Mouse (Mus musculus) CH12.LX (cell line): ENCODE measurements around the gene Rgs14. TPM values are rescaled to one million over a fixed set of nuclear protein-coding genes. Genes with fewer than 3 reads are reported as not detected.

Experiments
- DNase-seq: peaks from one replicate; pipeline ENCODE4 v3.0.0-alpha.2; 2013; ENCODE audit errors: extremely low read depth
- H3K27ac ChIP-seq: 2 replicates; pipeline ENCODE4 v1.5.1; 2012; ENCODE audit warnings: low read depth, mild to moderate bottlenecking, control low read depth, moderate library complexity; ENCODE audit not compliant: insufficient read depth
- H3K27me3 ChIP-seq: replicated peaks from 2 replicates; pipeline ENCODE3; 2012; ENCODE audit warnings: inconsistent platforms
- H3K36me3 ChIP-seq, 2 experiments: replicated peaks in 1 of 2; 2 replicates each; pipeline versions ENCODE3 to v1.6.1; 2012; ENCODE audit warnings: inconsistent platforms in 1 of 2, low read length in 1 of 2, mild to moderate bottlenecking in 1 of 2, mixed read lengths in 1 of 2, moderate library complexity in 1 of 2; ENCODE audit not compliant: control insufficient read depth in 1 of 2, insufficient read depth in 1 of 2
- H3K4me1 ChIP-seq, 2 experiments: 2 replicates each; pipeline ENCODE4 v1.6.1; 2012; ENCODE audit warnings: inconsistent platforms in 1 of 2, moderate library complexity in 1 of 2; ENCODE audit not compliant: insufficient read depth in 2 of 2, control insufficient read depth in 1 of 2
- H3K4me2 ChIP-seq: 2 replicates; pipeline ENCODE4 v1.6.1; 2012; ENCODE audit warnings: low read depth, mild to moderate bottlenecking, control low read depth; ENCODE audit not compliant: poor library complexity, insufficient read depth, severe bottlenecking
- H3K4me3 ChIP-seq, 3 experiments: fragments of 150-350 bp in 1 of 3; sonication (generic) in 1 of 3; replicated peaks in 1 of 3; 2 replicates each; pipeline versions ENCODE3 to v1.5.1; 2011 to 2012; ENCODE audit warnings: low read depth in 2 of 3, low read length in 2 of 3, mild to moderate bottlenecking in 2 of 3, moderate library complexity in 2 of 3, control low read depth in 1 of 3, improper control_type of control experiment in 1 of 3, inconsistent platforms in 1 of 3, mixed read lengths in 1 of 3; ENCODE audit not compliant: poor library complexity in 1 of 3
- H3K79me2 ChIP-seq: replicated peaks from 2 replicates; pipeline ENCODE4 v1.6.1; 2012; ENCODE audit warnings: mild to moderate bottlenecking, moderate library complexity; ENCODE audit not compliant: control insufficient read depth, poor library complexity, insufficient read depth, severe bottlenecking; ENCODE audit errors: extremely low read depth
- H3K9ac ChIP-seq: 2 replicates; pipeline ENCODE4 v1.6.1; 2012; ENCODE audit warnings: low read depth, mild to moderate bottlenecking, control low read depth, moderate library complexity; ENCODE audit not compliant: insufficient read depth
- H3K9me3 ChIP-seq: replicated peaks from 2 replicates; pipeline ENCODE3; 2012; ENCODE audit warnings: low read length, inconsistent platforms, mixed read lengths
- CHD2 ChIP-seq: IDR thresholded peaks from 2 replicates; pipeline ENCODE4 v1.6.1; 2011; ENCODE audit warnings: low read length, improper control_type of control experiment
- CTCF ChIP-seq, 2 experiments: IDR thresholded peaks in 1 of 2; conservative IDR thresholded peaks in 1 of 2; 2 replicates each; pipeline ENCODE4 v1.5.1; 2011 to 2012; ENCODE audit warnings: low read depth in 2 of 2, low read length in 2 of 2, improper control_type of control experiment in 1 of 2, inconsistent platforms in 1 of 2, mild to moderate bottlenecking in 1 of 2, moderate library complexity in 1 of 2
- E2F4 ChIP-seq: IDR thresholded peaks from 2 replicates; pipeline ENCODE4 v1.6.1; 2011; ENCODE audit warnings: low read depth, low read length, improper control_type of control experiment; ENCODE audit not compliant: insufficient replicate concordance
- ELF1 ChIP-seq: IDR thresholded peaks from 2 replicates; pipeline ENCODE4 v1.6.1; 2014; ENCODE audit warnings: low read depth, mild to moderate bottlenecking, inconsistent platforms, low read length, improper control_type of control experiment
- ETS1 ChIP-seq: conservative IDR thresholded peaks from 2 replicates; pipeline ENCODE4 v1.6.1; 2012; ENCODE audit warnings: low read depth, mild to moderate bottlenecking, inconsistent platforms, low read length, improper control_type of control experiment, moderate library complexity
- GABPA ChIP-seq: IDR thresholded peaks from 2 replicates; pipeline ENCODE4 v1.6.1; 2012; ENCODE audit warnings: low read depth, low read length, improper control_type of control experiment, inconsistent platforms; ENCODE audit not compliant: insufficient replicate concordance
- HCFC1 ChIP-seq: IDR thresholded peaks from 2 replicates; pipeline ENCODE4 v1.6.1; 2012; ENCODE audit warnings: low read depth, mild to moderate bottlenecking, inconsistent platforms, low read length, improper control_type of control experiment
- IRF4 ChIP-seq: IDR thresholded peaks from 2 replicates; pipeline ENCODE4 v1.6.1; 2014; ENCODE audit warnings: low read depth, mild to moderate bottlenecking, inconsistent platforms, low read length, improper control_type of control experiment
- JUN ChIP-seq: IDR thresholded peaks from 2 replicates; pipeline ENCODE4 v1.6.1; 2011; ENCODE audit warnings: low read depth, mild to moderate bottlenecking, low read length, improper control_type of control experiment, moderate library complexity; ENCODE audit not compliant: insufficient read depth
- JUND ChIP-seq: conservative IDR thresholded peaks from 2 replicates; pipeline ENCODE4 v1.6.1; 2011; ENCODE audit warnings: low read depth, low read length, improper control_type of control experiment
- KAT2A ChIP-seq: IDR thresholded peaks from 2 replicates; pipeline ENCODE4 v1.6.1; 2012; ENCODE audit warnings: low read length, improper control_type of control experiment, inconsistent platforms; ENCODE audit not compliant: insufficient replicate concordance
- MAFK ChIP-seq: IDR thresholded peaks from 2 replicates; pipeline ENCODE4 v1.6.1; 2011; ENCODE audit warnings: low read length, improper control_type of control experiment; ENCODE audit not compliant: insufficient replicate concordance
- MAX ChIP-seq: IDR thresholded peaks from 2 replicates; pipeline ENCODE4 v1.6.1; 2011; ENCODE audit warnings: low read length, improper control_type of control experiment
- MAZ ChIP-seq: IDR thresholded peaks from 2 replicates; pipeline ENCODE4 v1.6.1; 2012; ENCODE audit warnings: low read depth, mild to moderate bottlenecking, inconsistent platforms, low read length, improper control_type of control experiment, moderate library complexity
- MEF2A ChIP-seq: IDR thresholded peaks from 2 replicates; pipeline ENCODE4 v1.6.1; 2014; ENCODE audit warnings: low read depth, mild to moderate bottlenecking, inconsistent platforms, low read length, improper control_type of control experiment, borderline replicate concordance
- MXI1 ChIP-seq: IDR thresholded peaks from 2 replicates; pipeline ENCODE4 v1.6.1; 2011; ENCODE audit warnings: mild to moderate bottlenecking, low read depth, low read length, improper control_type of control experiment
- NELFE ChIP-seq: IDR thresholded peaks from 2 replicates; pipeline ENCODE4 v1.6.1; 2011; ENCODE audit warnings: low read depth, low read length, improper control_type of control experiment
- NRF1 ChIP-seq: IDR thresholded peaks from 2 replicates; pipeline ENCODE4 v1.6.1; 2014; ENCODE audit warnings: low read depth, mild to moderate bottlenecking, inconsistent platforms, low read length, improper control_type of control experiment, moderate library complexity
- PAX5 ChIP-seq: IDR thresholded peaks from 2 replicates; pipeline ENCODE4 v1.6.1; 2012; ENCODE audit warnings: low read length, inconsistent platforms, mixed read lengths
- POLR2A ChIP-seq: IDR thresholded peaks from 2 replicates; pipeline ENCODE4 v1.6.1; 2011; ENCODE audit warnings: low read depth, mild to moderate bottlenecking, improper control_type of control experiment, low read length
- RAD21 ChIP-seq: IDR thresholded peaks from 2 replicates; pipeline ENCODE4 v1.6.1; 2011; ENCODE audit warnings: low read depth, mild to moderate bottlenecking, low read length, improper control_type of control experiment, moderate library complexity
- RCOR1 ChIP-seq: conservative IDR thresholded peaks from 2 replicates; pipeline ENCODE4 v1.6.1; 2012; ENCODE audit warnings: low read depth, mild to moderate bottlenecking, inconsistent platforms, low read length, improper control_type of control experiment
- SIN3A ChIP-seq: IDR thresholded peaks from 2 replicates; pipeline ENCODE4 v1.6.1; 2012; ENCODE audit warnings: low read length, improper control_type of control experiment, inconsistent platforms
- SMC3 ChIP-seq: IDR thresholded peaks from 2 replicates; pipeline ENCODE4 v1.6.1; 2011; ENCODE audit warnings: low read depth, low read length, improper control_type of control experiment
- TBP ChIP-seq: conservative IDR thresholded peaks from 2 replicates; pipeline ENCODE4 v1.6.1; 2011; ENCODE audit warnings: low read depth, low read length, improper control_type of control experiment
- TCF12 ChIP-seq: IDR thresholded peaks from 2 replicates; pipeline ENCODE4 v1.6.1; 2014; ENCODE audit warnings: low read depth, mild to moderate bottlenecking, inconsistent platforms, low read length, improper control_type of control experiment
- UBTF ChIP-seq: IDR thresholded peaks from 2 replicates; pipeline ENCODE4 v1.6.1; 2012; ENCODE audit warnings: low read depth, mild to moderate bottlenecking, inconsistent platforms, low read length, improper control_type of control experiment, moderate library complexity
- USF2 ChIP-seq: conservative IDR thresholded peaks from 2 replicates; pipeline ENCODE4 v1.6.1; 2011; ENCODE audit warnings: low read depth, low read length, improper control_type of control experiment
- ZC3H11A ChIP-seq: IDR thresholded peaks from 2 replicates; pipeline ENCODE4 v1.6.1; 2012; ENCODE audit warnings: low read depth, mild to moderate bottlenecking, inconsistent platforms, low read length, improper control_type of control experiment
- ZKSCAN1 ChIP-seq: IDR thresholded peaks from 2 replicates; pipeline ENCODE4 v1.6.1; 2012; ENCODE audit warnings: low read depth, inconsistent platforms, low read length, improper control_type of control experiment, borderline replicate concordance
- ZMIZ1 ChIP-seq: IDR thresholded peaks from 2 replicates; pipeline ENCODE4 v1.6.1; 2012; ENCODE audit warnings: low read depth, mild to moderate bottlenecking, inconsistent platforms, low read length, improper control_type of control experiment
- ZNF384 ChIP-seq: IDR thresholded peaks from 2 replicates; pipeline ENCODE4 v1.6.1; 2012; ENCODE audit warnings: low read depth, low read length, improper control_type of control experiment, inconsistent platforms
- dilution Hi-C: fragments of 300-500 bp; cut with MboI; formaldehyde crosslinking; loops from 2 replicates; pipeline ENCODE4 v1.14.3; 2020; ENCODE audit warnings: low sequenced_read_pairs; ENCODE audit not compliant: extremely low pct_unique_long_range_greater_than_20kb, extremely low pct_ligation_motif_present
- in situ Hi-C: fragments of 300-500 bp; cut with MboI; formaldehyde crosslinking; loops from 3 replicates; pipeline ENCODE4 v1.14.3; 2019; ENCODE audit warnings: low sequenced_read_pairs, low pct_ligation_motif_present, low pct_unique_long_range_greater_than_20kb, mixed read lengths
- polyA plus RNA-seq: library from polyadenylated mRNA; unstranded; fragments of >175 nt; gene quantifications from 2 replicates; pipeline ENCODE4 v1.2.1, GENCODE M21; 2012; ENCODE audit warnings: low read depth; ENCODE audit not compliant: insufficient read length
- total RNA-seq, 2 experiments: library from RNA; depleted of rRNA; stranded (reverse); fragments of 300-350 nt in 1 of 2; fragments of >200 nt in 1 of 2; gene quantifications; 2 replicates each; pipeline ENCODE4 v1.2.3; 2012 to 2014

The Rgs14 gene
- total and polyA plus RNA-seq, 3 experiments: 6.3 to 8.0 (median 7.6) TPM

DNA sequence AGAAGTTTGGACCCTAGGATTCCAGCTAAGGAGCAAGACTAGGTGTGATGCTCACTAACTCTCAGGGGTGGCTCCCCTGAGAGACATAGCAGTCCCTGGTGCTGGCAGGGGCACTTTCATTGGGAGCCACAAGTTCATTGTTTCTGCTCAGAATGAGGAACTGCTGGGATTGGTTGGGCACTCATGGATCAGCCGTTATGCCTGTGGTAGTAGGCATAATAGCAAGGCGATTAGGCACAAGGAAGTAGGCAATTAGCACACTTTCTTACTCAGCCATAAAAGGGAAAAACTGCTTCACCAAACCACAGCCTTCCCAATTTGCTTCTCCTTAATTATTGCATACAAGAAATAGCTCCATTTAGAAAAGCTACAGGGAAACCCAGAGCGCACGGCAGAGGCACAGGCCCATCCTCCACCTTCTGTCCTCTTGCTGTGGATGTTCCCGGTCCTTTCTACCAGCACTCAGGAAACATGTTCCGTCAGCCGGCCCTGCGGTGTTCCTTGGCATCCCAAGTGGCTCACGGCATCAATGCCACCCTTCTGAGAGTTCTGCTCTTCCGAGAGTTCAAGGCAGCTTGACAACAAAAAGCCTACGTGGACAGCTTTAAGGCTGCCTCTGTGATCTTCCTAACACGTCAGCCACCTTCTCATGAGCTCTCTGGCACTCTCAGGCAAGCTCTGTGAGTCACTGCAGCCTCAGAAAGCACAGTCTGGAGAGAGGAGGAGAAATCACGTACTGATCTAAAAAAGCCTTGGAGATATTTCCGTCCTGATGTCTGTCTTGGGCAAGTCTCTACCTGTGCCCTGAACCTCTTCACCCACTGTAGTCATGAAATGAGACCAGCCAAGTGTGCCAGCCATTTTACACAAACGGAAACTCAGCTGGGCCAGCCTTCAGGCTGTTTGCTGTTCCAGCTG, 34.7 kb downstream of the Rgs14 start (continued):
- no peak for TF ChIP-seq SIN3A
- TF ChIP-seq IRF4: peak; percentile 55; the same call in 1 of the 2 replicates

DNA sequence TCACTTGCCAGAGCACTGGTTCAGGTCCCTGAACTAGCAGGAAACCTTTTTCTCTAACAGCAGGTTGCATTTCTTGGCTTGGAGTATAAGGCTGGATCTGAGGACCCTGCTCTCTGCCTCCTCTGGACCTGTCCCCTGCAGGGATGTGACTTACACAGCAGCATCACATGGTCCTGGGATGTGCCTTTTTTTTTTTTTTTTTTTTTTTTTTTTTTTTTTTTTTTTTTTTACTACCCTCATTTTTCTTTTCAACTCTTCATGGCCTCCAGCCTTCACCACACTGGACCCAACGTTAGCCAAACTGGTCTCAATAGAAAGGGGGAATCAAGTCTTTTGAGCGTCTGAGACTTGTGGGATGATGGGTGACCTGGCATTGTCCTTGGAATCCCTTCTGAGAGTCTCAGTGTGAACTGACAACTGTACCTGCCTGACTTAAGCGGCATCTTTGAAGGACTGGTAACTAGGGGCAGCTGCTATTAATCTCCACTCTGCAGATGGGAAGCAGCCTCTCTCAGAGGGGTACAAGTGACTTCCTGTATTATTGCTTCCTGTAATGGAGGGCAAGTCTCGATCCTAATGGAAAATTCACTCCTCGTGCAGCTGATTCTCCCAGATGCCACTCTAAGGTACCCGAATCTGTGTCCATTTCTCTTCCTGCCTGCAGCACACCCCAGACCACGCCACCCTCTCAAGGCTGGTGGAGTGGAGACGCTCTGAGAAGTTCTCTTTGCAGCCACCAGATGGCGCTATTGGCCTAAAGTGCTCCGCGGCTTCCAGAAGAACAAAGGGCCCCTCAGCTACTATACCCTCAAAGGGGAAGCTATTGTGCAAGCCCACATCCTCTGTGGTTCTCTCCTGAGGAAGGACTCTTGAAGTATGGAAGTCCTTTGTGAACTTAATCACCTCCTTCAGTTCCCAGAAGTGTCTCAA, 35.6 kb downstream of the Rgs14 start:
- Histone ChIP-seq H3K9me3 (no peaks in the 10 kb centered on the region), H3K36me3 (no peaks in the 10 kb centered on the region), H3K27ac (no peak overlapping the region), H3K27me3 (peaks cover 64% of the 10 kb centered on the region), H3K4me3 (no peak overlapping the region), H3K9ac (no peak overlapping the region), H3K79me2 (no peaks in the 10 kb centered on the region), H3K4me1 (peaks cover 9 to 25% of the 10 kb centered on the region in 2 experiments), H3K4me2 (peak overlapping the region; percentile 64)
- in situ Hi-C loops (loop anchor here (5.0 kb wide), 1 partner anchor 117 kb away; no protein-coding TSS in a partner anchor), dilution Hi-C loops (no loop called here)
- peak; percentile 84 for DNase-seq
- TF ChIP-seq MXI1 (peak; percentile 65; the same call in 1 of the 2 replicates), ETS1 (no peak), HCFC1 (peak; percentile 21; the same call in 1 of the 2 replicates), MEF2A (peak; percentile 10; the same call in 1 of the 2 replicates), NELFE (no peak), CHD2 (no peak), MAX (no peak), KAT2A (no peak), POLR2A (no peak), RAD21 (peak; percentile 94), MAFK (no peak), RCOR1 (no peak), ZKSCAN1 (no peak), JUN (no peak), MAZ (no peak), USF2 (no peak), GABPA (no peak), E2F4 (no peak), SMC3 (peak; percentile 91), PAX5 (no peak), IRF4 (0 out of 2 replicates have a peak, but pooled peaks have one; percentile 9), NRF1 (peak; percentile 25; the same call in 1 of the 2 replicates), ZC3H11A (peak; percentile 61), ZNF384 (peak; percentile 93), CTCF (conservative IDR thresholded peaks at IDR 0.05 in 1 of 2, IDR thresholded peaks at IDR 0.05 in 1 of 2; ENCODE audit: low read depth in 2 of 2, low read length in 2 of 2) (peak; percentile 91 to 97), UBTF (no peak), ELF1 (peak; percentile 28; the same call in 1 of the 2 replicates), TBP (no peak), ZMIZ1 (no peak), TCF12 (0 out of 2 replicates have a peak, but pooled peaks have one; percentile 49), JUND (no peak), SIN3A (0 out of 2 replicates have a peak, but pooled peaks have one; percentile 52)
